Mouse (Mus musculus) intestine, postnatal 0 days (tissue): ENCODE measurements around the gene Mfrp. TPM values are rescaled to one million over a fixed set of nuclear protein-coding genes. Genes with fewer than 3 reads are reported as not detected.
A peak's percentile ranks its signal among the peaks of the same experiment; 100 is the strongest.

Experiments
- ATAC-seq: fragments of 200-750 bp; cut with Nextera tagmentation; 2 replicates; pipeline ENCODE4 v1.8.0; 2017; ENCODE audit warnings: mild to moderate bottlenecking, moderate TSS enrichment, moderate library complexity
- H3K27ac ChIP-seq: fragments of 300-500 bp; sonication (generic); 2 replicates; pipeline ENCODE4 v1.5.1; 2014; ENCODE audit warnings: mild to moderate bottlenecking, low read depth, low read length, moderate library complexity
- H3K27me3 ChIP-seq: fragments of 300-500 bp; sonication (generic); replicated peaks from 2 replicates; pipeline ENCODE4 v1.6.1; 2014; ENCODE audit warnings: low read length, mixed read lengths; ENCODE audit not compliant: control insufficient read depth, insufficient read depth
- H3K36me3 ChIP-seq: fragments of 300-500 bp; sonication (generic); 2 replicates; pipeline ENCODE4 v1.6.1; 2014; ENCODE audit warnings: mild to moderate bottlenecking, moderate library complexity; ENCODE audit not compliant: control insufficient read depth, insufficient read depth
- H3K4me1 ChIP-seq: fragments of 300-500 bp; sonication (generic); replicated peaks from 2 replicates; pipeline ENCODE4 v1.6.1; 2014; ENCODE audit warnings: antibody characterized with exemption, low read length, mixed read lengths; ENCODE audit not compliant: control insufficient read depth, insufficient read depth
- H3K4me2 ChIP-seq: fragments of 300-500 bp; sonication (generic); replicated peaks from 2 replicates; pipeline ENCODE4 v1.6.1; 2014; ENCODE audit warnings: low read depth, mild to moderate bottlenecking, moderate library complexity
- H3K4me3 ChIP-seq: fragments of 300-500 bp; sonication (generic); 2 replicates; pipeline ENCODE4 v1.5.1; 2014; ENCODE audit warnings: low read depth, low read length
- H3K9ac ChIP-seq: fragments of 300-500 bp; sonication (generic); 2 replicates; pipeline ENCODE4 v1.6.1; 2014; ENCODE audit warnings: mild to moderate bottlenecking, low read depth, low read length
- H3K9me3 ChIP-seq: fragments of 300-500 bp; sonication (generic); 2 replicates; pipeline ENCODE4 v1.6.1; 2016; ENCODE audit warnings: mixed run types; ENCODE audit not compliant: control insufficient read depth
- CTCF ChIP-seq: sonication (generic); IDR thresholded peaks from 2 replicates; pipeline ENCODE4 v1.5.1; 2016; ENCODE audit warnings: low read depth, mild to moderate bottlenecking, control low read depth, antibody characterized with exemption, moderate library complexity
- WGBS: fragments of 180-500 bp; shearing (Covaris S2); extraction: QIAGEN DNeasy Blood & Tissue Kit; methylation state at CpG from one replicate; pipeline ENCODE4 v1.1.7; 2014; 5-methylcytosine and 5-hydroxymethylcytosine counted together
- polyA plus RNA-seq: library from polyadenylated mRNA; unstranded; fragments of >200 nt; fragmentation: Nextera tagmentation; extraction: Ambion mirVana; gene quantifications from 2 replicates; pipeline ENCODE4 v1.2.1, GENCODE M21; 2015

The Mfrp gene
- polyA plus RNA-seq, 1 experiment from 2014 or later = 0.05 TPM

GRCm38 (mm10) chr9:44072599-44072915 lies 29.0 kb upstream of the Mfrp start:
- no peaks in the 10 kb centered on the region for H3K36me3 ChIP-seq
- no peak overlapping the region for H3K4me2 ChIP-seq
- no peak for ATAC-seq
- no peaks in the 10 kb centered on the region for H3K9me3 ChIP-seq
- H3K9ac ChIP-seq = no peak overlapping the region
- H3K27me3 ChIP-seq = no peaks in the 10 kb centered on the region
- no peak for TF ChIP-seq CTCF
- H3K4me3 ChIP-seq = no peak overlapping the region
- no peak overlapping the region for H3K27ac ChIP-seq
- 37% methylated on average over 4 of the region's 4 CpGs for WGBS
- no peaks in the 10 kb centered on the region for H3K4me1 ChIP-seq

GRCm38 (mm10) chr9:44073115-44073514 lies 28.4 kb upstream of the Mfrp start:
- H3K4me3 ChIP-seq = no peak overlapping the region
- no peaks in the 10 kb centered on the region for H3K36me3 ChIP-seq
- H3K9ac ChIP-seq = no peak overlapping the region
- WGBS = 77% methylated on average over 5 of the region's 5 CpGs
- H3K4me1 ChIP-seq = no peaks in the 10 kb centered on the region
- no peaks in the 10 kb centered on the region for H3K27me3 ChIP-seq
- H3K27ac ChIP-seq = no peak overlapping the region
- ATAC-seq = no peak
- H3K9me3 ChIP-seq = no peaks in the 10 kb centered on the region
- no peak overlapping the region for H3K4me2 ChIP-seq
- TF ChIP-seq CTCF = no peak

- Histone ChIP-seq H3K27me3 (no peaks in the 10 kb centered on the region), H3K36me3 (no peaks in the 10 kb centered on the region), H3K4me1 (peaks cover 2% of the 10 kb centered on the region; the same call in 1 of the 2 replicates), H3K27ac (no peak overlapping the region), H3K9me3 (no peaks in the 10 kb centered on the region), H3K4me2 (no peak overlapping the region), H3K9ac (no peak overlapping the region), H3K4me3 (no peak overlapping the region)
- no peak for ATAC-seq
- WGBS = 63% methylated on average over 9 of the region's 9 CpGs
- peak; percentile 66 for TF ChIP-seq CTCF
Measured at GRCm38 (mm10) chr9:44074395-44075275, 26.9 kb upstream of the Mfrp start.

- no peak for ATAC-seq
- H3K27me3 ChIP-seq = no peaks in the 10 kb centered on the region
- no peak for TF ChIP-seq CTCF
- no peak overlapping the region for H3K4me2 ChIP-seq
- H3K36me3 ChIP-seq = no peaks in the 10 kb centered on the region
- no peaks in the 10 kb centered on the region for H3K9me3 ChIP-seq
- 83% methylated on average over 24 of the region's 24 CpGs for WGBS
- no peak overlapping the region for H3K27ac ChIP-seq
- H3K4me3 ChIP-seq = no peak overlapping the region
- peaks cover 2% of the 10 kb centered on the region; the same call in 1 of the 2 replicates for H3K4me1 ChIP-seq
- no peak overlapping the region for H3K9ac ChIP-seq
Measured at GRCm38 (mm10) chr9:44075276-44075995, 26.1 kb upstream of the Mfrp start.

GRCm38 (mm10) chr9:44075996-44076763 lies 25.3 kb upstream of the Mfrp start:
- no peak for TF ChIP-seq CTCF
- H3K27me3 ChIP-seq = no peaks in the 10 kb centered on the region
- no peak overlapping the region for H3K4me3 ChIP-seq
- H3K4me2 ChIP-seq = no peak overlapping the region
- no peak for ATAC-seq
- no peak overlapping the region for H3K27ac ChIP-seq
- H3K4me1 ChIP-seq = peaks cover 2% of the 10 kb centered on the region; the same call in 1 of the 2 replicates
- H3K36me3 ChIP-seq = no peaks in the 10 kb centered on the region
- no peaks in the 10 kb centered on the region for H3K9me3 ChIP-seq
- H3K9ac ChIP-seq = no peak overlapping the region
- WGBS = 69% methylated on average over 16 of the region's 16 CpGs

- Histone ChIP-seq H3K4me3 (no peak overlapping the region), H3K4me1 (peaks cover 2% of the 10 kb centered on the region; the same call in 1 of the 2 replicates), H3K9me3 (no peaks in the 10 kb centered on the region), H3K9ac (no peak overlapping the region), H3K27ac (no peak overlapping the region), H3K27me3 (no peaks in the 10 kb centered on the region), H3K36me3 (no peaks in the 10 kb centered on the region), H3K4me2 (no peak overlapping the region)
- 0 out of 2 replicates have a peak, but pooled peaks have one; percentile 24 for ATAC-seq
- 18% methylated on average over 5 of the region's 5 CpGs for WGBS
- peak; percentile 77 for TF ChIP-seq CTCF
Measured at GRCm38 (mm10) chr9:44076764-44077120, 24.8 kb upstream of the Mfrp start.
